Mouse (Mus musculus) adrenal gland, adult (tissue): ENCODE measurements at regions not wholly inside any gene's neighbourhood (a gene's known extent, or its start where the extent isn't known, plus 50 kb on each side); places are given as distances from the start of the nearest gene placed in this dataset.
"Not testable (repeated sequence)": the region's sequence is repeated elsewhere in the genome, so short reads cannot be mapped to it uniquely, and the experiment has no call there.

ENCODE experiments used
- DNase-seq, 2 experiments: peaks; one replicate each; pipeline ENCODE4 v3.0.0; 2022 to 2023; ENCODE audit warnings: low spot score in 1 of 2; ENCODE audit not compliant: inconsistent age in 2 of 2

DNA sequence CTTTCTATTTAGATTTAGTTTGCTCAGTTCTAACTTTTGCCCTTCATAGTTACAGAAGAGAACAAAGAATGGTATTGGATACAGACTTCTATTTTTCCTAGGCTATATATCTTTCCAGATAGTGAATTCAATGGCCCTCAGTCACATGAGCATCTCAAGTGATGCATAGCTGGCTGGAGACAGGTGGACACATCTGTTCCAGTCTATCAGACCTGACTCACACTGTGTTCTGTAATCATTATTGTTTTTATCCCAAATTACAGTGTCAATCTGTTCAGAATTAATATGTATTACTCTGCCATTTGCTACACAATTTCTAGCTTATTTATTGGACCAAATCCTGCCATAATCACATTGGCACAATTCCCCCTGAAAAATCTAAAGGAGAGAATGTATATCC is 298.0 kb upstream of the Foxg1 start:
- no peak for DNase-seq

DNA sequence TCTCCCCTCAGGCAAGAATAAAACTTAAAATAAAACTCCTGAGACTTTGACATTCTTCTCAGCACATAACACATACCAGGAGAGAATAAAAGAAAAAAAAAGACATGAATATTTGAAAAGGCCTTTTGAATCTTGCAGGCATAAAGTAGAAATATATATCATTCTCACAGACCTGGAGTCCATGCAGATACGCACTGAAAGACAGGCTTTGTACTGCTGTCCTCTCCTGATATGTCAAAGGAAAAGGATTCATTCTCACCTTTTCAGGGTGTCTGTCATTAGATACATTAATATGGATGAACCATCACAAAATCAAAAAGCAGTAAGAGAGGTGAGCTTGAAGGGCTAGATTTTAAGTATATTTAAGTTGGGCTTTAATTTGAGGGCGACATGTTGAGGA is 296.4 kb upstream of the Foxg1 start:
- no peak for DNase-seq

DNA sequence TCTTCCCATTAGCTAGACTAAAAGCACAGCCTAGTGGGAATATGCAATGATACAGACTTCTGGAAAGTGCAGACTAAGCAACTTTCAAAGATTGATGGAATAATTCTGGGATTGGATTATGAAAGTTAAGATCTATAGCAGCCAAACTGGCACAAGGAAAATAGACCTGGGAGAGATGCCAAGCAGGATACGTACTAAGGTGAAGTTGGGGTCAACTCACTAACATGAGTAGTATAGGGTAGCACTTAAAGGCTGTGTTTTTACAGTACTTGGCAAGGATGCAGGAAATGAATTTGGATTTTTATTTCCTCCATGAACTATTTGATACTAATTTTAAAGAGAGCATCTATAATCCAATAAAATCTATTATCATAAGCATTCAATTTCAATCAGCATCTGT is 292.3 kb upstream of the Foxg1 start:
- no peak for DNase-seq

DNA sequence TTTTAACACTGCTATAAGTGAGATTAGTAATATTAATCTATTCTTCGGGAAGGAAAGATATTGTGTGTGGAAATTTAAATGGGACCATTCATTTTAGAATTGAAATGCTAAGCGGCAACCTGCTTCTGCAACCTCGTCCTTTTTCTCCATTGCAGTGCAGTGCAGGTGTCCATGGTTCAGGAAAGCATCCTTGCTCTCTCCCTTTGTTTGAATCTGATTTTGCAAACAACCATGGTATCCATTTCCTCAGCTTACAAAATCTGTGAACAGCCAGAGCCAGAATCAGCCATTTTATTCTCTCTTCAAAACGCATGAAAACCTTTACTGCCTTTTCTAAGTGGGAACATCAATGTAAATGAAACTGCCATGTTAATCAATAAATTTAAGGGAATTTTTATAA is 276.5 kb upstream of the Foxg1 start:
- no peak for DNase-seq

DNA sequence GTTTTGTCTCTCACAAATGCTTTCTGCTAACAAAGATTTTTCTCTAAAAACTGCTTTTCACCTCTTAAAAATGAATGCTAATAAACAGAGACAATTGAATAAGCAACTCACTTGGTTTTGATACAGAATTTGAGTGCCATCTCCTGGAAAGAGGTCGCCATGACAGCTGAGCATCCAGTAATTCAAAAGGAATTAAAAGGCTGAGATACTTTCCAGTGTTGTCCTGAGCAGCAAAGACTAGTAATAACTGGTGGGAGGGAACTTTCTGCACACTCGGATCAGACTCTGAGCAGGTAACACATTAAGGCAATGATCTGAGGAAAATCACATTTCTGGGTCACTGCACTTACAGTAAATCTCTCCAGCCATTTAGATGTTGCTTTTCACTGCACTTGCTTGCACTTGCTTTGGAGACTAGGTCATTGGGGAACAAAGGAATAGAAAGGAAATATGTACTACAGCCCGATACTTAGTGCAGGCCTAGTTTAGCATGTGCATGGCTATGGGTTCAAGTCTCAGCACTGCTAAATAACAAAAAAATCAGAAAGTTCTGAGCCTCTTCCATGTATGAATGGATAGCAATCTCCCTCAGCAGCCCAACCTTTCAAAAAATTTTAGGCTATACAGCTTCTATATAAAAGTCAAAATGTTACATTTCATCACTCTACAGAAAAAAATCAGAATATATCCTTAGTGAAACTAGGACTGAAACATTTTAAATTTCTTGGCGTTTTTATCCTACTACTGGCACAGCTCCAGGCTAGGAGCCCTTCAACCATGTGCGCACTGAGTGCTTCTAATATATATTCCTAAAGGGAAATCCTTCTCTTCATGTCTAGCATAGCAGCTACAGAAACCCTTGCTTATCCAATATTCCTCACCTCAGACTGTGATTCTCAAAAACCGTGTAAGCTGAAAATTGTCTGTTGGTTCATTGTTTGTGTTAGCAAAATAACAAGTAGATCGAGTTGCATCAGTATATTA is 275.8 kb upstream of the Foxg1 start:
- peak in 1 of 2 experiments; percentile 24 for DNase-seq

DNA sequence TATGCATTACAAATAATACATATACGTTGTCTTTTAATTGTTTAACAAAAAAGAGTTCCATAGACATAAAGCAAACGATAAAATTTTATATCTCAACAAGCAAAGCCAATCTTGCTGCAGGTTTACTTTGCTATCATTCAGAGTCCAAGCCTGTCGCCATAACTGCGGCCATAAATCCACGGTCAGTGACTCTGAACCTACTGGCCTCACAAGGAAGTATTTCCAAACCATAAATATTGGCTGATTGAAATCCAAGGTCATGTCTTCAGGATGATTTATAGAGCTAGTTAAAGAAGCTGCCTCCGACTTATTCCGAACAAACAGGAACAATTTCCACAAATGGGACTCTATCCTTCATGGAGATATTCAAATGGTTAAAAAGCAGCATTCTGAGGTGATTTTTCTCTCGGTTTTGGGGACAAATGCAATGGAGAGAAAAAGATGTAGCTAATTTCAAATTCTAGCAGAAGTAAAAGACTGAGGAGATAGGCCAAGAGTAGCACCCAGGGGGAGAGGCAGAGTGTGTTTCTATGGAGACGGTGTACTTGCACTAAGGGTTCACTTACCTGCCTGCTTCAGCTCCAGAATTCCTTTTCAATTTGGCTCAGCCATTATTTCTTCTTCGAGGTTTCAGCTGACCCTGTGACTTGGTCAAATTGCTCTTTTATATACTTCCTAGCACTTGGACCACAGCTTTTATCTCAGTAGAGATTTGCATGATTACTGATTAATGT is 274.9 kb upstream of the Foxg1 start:
- DNase-seq = no peak

DNA sequence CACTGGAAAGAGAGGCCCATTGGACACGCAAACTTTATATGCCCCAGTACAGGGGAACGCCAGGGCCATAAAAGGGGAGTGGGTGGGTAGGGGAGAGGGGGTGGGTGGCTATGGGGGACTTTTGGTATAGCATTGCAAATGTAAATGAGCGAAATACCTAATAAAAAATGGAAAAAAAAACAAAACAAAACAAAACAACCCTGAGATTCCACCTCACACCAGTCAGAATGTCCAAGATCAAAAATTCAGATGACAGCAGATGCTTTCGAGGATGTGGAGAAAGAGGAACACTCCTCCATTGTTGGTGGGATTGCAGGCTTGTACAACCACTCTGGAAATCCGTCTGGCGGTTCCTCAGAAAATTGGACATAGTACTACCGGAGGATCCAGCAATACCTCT is 251.4 kb upstream of the Foxg1 start:
- not testable (repeated sequence) for DNase-seq

DNA sequence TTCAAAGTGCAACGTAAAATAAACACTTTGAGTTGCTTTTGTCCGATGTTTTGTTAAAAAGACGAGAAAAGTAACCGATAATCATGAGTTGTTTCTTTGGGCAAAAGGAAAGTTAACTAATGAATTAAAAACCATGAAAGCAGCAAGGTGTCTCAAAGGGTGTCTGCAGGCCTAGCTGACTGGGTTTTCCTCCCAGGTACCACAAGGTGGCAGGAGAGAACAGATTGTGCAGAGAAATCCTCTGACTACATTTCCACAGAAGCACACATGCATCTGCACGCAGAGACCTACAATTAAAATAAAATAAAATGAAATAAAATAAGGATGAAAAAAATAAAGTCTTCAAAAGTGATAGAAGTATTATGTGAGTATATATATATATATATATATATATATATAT is 212.4 kb upstream of the Foxg1 start:
- peak in 1 of 2 experiments; percentile 31 for DNase-seq

DNA sequence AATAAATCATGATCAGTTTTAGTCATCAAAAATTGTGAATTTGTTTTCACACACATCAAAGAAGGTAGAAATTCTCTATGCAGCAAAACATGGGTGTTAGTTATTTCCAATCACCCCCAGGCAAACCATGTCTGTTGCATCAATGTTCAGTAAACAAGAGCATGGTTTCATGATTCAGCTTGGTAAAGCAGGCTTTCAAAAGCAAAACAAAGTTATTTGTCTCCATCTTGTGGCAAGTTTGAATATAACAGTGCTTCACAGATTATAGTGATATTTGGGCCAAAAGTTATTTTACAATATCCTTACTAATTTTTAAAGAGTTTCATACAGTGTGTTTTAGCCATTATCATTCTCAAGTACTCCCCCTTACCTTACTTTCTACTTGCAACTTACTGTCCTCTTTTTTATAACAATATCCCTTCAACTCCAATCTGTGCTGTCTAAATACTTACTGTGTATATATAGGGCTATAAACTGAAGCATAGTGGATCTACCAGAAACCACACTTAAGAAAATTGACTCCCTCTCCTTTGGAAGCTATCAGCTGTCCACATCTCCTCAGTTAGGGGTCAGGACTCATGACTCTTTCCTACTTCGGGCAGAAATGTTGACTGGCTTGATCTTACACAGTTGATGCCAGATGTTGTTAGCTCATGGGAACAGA is 211.3 kb upstream of the Foxg1 start:
- no peak for DNase-seq

DNA sequence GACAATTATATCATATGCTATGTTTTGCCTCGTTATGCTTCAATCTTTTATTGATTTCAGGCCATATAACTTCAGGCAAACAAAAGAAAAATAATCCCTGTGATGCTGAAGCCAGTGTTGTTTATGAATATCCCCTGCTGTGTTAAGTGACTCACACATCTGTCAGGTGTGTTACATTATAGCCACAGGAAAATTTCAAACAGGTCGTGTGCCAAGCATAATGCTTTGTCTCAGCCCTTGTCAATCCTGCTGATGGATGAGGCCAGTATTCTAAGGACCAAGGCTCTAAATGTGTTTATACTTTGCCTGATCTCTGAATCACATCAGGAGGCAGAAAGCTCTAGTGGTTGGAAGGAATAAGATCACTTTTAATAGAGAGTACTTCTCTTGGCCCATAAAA is 191.1 kb upstream of the Foxg1 start:
- DNase-seq = no peak

DNA sequence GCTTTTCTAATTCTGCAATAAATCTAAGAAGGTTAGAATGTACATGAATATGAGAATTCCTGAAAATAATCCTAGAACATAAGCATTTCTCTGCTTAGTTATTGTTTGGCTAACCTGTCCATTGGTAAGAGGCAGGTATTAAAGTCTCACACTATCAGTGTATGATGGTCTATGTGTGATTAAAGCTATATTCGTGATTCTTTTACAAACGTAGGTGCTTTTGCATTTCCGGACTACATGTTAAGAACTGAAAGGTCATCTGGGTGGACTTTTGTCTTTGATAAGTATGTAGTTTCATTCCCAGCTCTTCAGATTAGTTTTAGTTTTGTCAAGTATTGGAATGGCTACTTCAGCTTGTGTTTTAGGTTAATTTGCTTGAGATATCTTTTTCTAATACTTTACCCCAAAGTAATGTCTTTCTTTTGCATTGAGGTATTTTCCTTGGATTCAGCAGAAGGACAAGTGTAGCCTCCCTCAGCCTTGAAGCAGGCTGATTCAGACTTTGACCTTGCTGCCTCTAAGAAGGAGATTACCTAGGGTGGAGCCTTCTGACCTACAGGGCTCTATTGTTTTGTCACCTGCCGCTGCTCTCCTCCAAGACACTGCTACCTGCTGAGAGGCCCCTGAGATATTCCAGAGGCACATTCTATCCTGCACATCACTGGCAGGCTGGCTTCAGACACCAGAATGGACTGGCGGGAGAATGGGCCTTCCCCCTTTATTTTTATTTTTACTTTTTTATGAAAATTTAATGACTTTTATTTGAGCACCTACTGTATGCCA is 148.7 kb upstream of the Foxg1 start:
- no peak for DNase-seq
